Mouse (Mus musculus): ENCODE measurements around the gene Armc7.
"Not testable (repeated sequence)": the region's sequence is repeated elsewhere in the genome, so short reads cannot be mapped to it uniquely, and the experiment has no call there.

Armc7 gene

DNA sequence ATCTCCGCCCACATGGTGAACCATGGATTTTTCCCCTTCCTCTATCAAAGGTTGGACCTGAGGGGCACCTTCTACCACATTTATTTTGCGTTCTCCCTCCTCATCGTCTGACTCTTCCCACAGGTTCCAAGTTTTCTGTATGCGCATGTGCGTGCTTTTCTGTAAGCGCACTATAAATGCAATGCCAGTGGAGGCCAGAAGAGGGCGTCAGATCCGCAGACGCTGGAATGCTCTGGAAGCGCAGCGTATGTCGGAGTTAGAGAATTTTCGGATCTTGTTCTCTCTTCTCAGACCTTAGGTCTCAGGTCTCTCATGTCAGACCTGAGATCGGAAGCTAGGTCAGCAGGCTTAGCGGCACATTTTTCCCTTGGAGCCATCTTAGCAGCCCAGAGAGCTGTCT, 19.8 kb upstream of the Armc7 start:
- DNase-seq (ENCODE audit: low read depth, low spot score) = no peak

DNA sequence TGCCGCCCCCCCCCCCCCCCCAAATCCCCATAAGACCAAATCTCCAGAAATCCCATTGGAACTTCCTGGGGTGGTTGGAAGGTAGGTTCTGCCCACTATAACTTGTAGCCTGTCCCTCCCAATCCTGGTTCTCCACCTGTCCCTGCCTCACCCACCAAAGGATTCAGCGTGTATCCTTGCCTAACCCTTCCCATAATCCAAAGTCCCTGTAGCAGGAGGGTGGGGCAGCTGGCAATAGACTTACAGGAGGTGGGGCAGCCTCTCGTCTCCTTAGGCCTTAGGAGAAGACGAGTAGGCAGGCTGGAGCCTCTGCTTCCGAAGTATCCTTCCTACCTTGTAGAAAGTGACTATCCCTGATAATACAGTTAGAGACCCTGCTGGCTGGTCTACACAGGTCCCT, 19.3 kb upstream of the Armc7 start:
- DNase-seq (ENCODE audit: low read depth, low spot score) = no peak

DNA sequence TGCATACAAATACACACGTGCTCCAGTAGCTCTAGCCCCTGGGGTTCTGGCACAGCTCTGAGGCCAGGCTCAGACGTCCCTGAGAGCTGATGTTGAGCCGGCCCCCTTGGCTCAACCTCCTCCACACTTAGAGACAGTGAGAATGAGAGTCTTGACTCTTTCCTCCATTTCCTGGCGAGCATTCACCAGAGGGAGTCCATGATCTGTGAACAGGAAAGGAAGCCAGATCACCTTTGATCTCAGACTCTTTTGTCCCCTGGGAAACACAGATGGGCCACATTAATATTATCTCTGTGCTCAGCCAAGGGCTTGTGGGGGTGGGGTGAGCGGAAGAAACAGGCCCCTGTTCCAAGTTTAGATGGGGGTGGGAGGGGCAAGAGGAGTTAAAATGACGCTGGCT, 18.1 kb upstream of the Armc7 start:
- no peak for DNase-seq (ENCODE audit: low read depth, low spot score)

DNA sequence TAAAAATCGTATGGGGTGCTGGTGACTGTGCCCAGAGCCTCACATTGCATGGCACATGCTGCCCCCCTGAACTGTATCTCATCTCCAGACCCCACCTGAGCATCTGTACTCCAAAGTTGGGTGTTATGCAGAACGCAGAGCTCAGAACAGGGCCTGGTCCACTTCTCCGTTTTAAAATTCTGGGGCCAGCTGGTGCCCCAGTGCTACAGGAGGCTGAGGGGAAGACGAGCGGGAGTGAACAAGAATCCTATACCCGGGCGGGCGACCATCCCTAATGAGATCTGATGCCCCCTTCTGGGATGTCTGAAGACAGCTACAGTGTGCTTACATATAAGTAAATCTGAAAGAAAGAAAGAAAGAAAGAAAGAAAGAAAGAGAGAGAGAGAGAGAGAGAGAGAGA, 14.5 kb upstream of the Armc7 start:
- no peak for DNase-seq (ENCODE audit: low read depth, low spot score)

DNA sequence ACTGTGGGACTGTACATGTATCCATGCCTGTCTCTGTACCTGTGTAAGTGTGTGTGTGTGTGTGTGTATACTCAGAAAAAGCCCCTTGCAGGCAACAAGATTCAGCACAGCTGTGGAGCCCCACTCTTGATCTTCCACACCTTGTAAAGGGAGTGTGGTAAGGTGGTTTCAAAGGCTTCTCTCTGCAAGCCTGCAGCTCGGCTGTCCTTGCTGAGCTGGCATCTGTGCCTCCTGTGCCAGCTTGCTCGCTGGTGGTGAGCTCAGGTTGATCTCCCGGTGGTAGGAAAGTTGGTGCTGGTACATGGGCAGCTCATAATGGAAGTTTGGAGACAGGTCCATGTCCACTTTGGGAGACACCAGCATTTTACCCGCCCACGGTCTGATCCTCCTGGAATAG, 13.6 kb upstream of the Armc7 start:
- DNase-seq (ENCODE audit: low read depth, low spot score) = no peak

GRCm38 (mm10) chr11:115462243-115462891, 13.1 kb upstream of the Armc7 start, which contains the start of gene Slc16a5:
Gene Slc16a5 (plus strand): TSS chr11:115462474.
- no peak for DNase-seq (ENCODE audit: low read depth, low spot score)

DNA sequence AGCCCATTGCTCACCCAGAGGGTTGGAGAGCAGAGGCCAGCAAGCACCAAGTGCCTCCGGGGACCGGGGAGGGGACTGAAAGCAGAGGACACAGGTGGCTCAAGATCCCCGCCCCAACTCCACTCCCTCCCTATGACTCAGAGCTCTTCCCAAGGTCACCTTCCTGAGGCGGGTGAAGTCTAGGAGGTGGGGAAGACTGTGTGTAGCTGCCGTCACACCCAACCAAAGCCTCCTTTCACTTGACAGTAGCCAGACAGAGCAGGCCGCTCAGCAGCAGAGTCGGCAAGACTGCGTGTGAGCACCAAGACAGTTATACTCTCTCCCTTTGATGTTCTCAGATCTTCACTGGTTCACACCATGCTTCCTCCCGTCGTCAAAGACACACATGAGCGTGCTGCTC, 12.1 kb upstream of the Armc7 start:
- DNase-seq (ENCODE audit: low read depth, low spot score) = no peak

GRCm38 (mm10) chr11:115464851-115465250, 10.6 kb upstream of the Armc7 start:
- no peak for DNase-seq (ENCODE audit: low read depth, low spot score)

GRCm38 (mm10) chr11:115467217-115467618, 8.2 kb upstream of the Armc7 start:
- DNase-seq (ENCODE audit: low read depth, low spot score) = no peak

DNA sequence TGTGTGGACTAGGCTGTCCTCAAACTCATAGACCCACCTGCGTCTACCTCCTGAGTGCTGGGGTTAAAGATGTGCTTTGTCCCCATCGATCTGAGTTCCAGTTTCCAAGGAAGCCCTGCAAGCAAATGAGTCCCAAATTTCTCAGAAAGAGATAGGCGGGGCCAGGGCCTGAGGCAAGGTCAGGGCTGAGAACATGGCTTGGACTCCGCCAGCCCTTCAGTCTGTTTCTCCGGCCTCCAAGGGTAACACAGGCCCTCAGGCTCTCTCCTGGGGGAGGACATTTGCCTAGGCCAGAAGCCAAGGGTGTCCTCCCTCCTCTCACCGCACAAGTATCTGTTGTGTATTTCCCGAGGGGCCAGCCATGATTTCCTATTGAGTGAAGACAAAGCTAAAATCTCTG, 3.3 kb upstream of the Armc7 start:
- DNase-seq (ENCODE audit: low read depth, low spot score) = peak; percentile 36

DNA sequence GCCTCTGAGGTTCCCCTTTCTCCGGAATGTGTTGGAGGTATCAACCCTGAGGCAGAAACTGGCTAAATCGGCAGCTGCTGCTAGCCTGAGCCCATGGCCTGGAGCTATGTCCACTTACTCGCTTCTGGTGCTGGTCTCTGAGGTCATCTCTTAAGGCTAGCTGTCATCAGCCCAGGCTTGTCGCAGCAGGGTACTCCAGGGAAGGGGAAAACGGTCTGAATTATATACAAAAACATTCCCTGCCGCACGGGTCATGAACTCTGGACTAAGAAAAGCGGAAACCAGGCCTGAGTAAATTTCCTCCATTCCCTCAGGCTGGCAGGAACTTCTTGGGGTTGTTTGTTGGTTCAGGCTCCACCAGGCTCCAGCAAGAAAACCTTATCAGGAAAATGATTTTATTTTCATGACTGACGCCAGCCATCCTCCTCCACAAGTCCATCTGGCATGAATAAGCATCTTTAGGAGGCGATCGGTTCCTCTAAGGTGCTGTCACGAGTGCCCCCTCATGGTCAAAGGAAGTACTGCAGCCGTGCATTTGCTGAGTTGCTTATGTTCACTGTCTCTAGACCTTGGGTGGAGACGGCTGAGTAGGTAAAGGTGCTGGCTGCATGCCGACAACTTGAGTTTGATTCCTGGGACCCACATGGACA, 1.7 kb upstream of the Armc7 start:
- peak; percentile 91 for DNase-seq (ENCODE audit: low read depth, low spot score)

DNA sequence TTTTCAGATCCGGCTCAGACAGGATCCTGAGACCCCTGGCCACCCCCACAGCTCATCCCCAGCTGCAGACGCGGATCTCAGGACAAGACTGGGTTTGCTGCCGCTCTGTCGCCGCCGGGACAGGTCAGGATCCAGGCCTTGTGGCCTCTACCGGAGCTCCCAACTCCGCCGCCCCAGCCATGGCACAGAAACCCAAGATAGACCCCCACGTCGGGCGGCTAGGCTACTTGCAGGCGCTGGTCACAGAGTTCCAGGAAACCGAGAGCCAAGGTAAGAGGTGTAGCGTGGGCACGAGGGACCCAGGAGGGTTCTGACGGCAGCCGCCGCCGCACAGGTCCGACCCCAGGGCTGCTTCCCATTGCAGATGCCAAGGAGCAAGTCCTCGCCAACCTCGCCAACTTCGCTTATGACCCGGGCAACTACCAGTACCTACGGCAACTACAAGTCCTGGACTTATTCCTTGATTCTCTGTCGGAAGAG, 331 bp downstream of the Armc7 start:
- DNase-seq (ENCODE audit: low read depth, low spot score) = no peak

DNA sequence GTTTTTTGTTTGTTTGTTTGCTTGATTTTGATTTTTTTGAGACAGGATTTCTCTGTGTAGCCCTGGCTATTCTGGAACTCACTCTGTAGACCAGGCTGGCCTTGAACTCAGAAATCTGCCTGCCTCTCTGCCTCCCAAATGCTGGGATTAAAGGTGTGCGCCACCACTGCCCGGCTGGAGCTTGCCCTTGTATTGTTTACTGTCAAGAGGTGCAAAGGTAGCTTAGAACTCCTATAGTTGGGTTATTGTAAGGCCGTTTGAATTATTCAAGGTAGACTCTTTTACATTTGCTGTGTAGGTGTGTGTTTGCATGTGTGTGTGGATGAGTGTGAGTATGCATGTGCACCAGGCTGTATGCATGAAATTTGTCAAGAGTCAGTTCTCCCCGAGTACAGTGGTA, 1.2 kb downstream of the Armc7 start:
- not testable (repeated sequence) for DNase-seq (ENCODE audit: low read depth, low spot score)

DNA sequence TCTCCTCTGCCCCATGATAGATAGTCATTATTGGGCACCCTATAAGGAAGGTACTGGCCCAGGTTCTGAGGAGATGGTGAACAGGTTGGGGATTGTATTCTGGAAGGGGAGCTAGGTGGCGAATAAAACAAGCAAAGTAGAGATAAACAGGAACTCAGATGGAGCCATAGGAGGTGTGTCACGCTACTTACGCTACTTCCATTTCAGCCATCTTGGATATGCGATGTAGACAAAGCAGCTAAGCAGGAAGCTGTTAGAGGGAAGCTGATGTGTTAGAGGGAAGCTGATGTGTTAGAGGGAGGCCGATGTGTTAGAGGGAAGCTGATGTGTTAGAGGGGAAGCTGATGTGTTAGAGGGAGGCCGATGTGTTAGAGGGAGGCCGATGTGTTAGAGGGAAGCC, 1.9 kb downstream of the Armc7 start:
- not testable (repeated sequence) for DNase-seq (ENCODE audit: low read depth, low spot score)

DNA sequence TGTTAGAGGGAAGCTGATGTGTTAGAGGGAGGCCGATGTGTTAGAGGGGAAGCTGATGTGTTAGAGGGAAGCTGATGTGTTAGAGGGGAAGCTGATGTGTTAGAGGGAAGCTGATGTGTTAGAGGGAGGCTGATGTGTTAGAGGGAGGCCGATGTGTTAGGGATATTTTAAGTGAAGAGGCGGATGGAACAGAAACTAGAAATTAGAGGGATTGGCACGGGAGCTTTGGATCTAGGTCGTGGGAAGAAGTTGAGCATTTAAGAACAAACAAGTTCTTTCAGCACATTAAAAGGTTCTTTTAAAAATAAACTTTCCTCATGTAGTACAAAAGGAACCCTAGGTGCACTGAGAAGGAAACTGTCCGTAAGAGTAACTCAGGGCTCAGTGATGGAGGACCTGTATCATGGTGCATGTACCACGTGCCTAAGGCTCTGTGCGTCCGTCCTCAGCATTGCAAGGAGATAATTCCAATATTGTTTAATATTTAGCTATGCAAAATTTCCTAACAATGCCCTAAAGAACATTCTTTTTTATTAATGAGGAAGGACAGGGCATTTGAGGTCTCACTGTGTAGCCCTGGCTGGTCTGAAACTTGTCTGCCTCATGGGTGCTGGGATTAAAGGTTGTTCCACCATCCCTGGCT, 3.0 kb downstream of the Armc7 start:
- no peak for DNase-seq (ENCODE audit: low read depth, low spot score)

- no peak for DNase-seq (ENCODE audit: low read depth, low spot score)
Observed at GRCm38 (mm10) chr11:115481553-115482259, 6.2 kb downstream of the Armc7 start.

DNA sequence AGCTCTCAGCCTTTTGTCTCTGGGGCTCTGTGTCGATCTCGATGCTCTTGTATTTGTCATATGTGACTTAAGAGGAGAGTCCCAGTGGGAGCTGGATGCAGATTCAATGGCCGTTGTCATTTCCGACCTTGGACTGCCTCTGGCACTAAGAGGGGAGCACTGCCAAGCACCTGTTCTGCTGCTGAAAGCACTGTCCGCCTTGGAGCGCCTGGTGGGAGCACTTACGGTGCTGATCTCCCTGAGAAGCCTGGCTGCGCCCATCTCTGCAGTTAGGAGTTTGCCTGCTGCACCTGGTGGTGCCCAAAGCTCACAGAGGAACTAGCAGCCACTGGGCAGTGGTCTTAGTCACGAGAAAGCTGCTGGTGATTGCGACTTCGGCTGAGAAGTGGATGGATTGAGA, 7.8 kb downstream of the Armc7 start:
- DNase-seq (ENCODE audit: low read depth, low spot score) = peak; percentile 40

GRCm38 (mm10) chr11:115483726-115484125, 8.3 kb downstream of the Armc7 start:
- DNase-seq (ENCODE audit: low read depth, low spot score) = peak; percentile 62

DNA sequence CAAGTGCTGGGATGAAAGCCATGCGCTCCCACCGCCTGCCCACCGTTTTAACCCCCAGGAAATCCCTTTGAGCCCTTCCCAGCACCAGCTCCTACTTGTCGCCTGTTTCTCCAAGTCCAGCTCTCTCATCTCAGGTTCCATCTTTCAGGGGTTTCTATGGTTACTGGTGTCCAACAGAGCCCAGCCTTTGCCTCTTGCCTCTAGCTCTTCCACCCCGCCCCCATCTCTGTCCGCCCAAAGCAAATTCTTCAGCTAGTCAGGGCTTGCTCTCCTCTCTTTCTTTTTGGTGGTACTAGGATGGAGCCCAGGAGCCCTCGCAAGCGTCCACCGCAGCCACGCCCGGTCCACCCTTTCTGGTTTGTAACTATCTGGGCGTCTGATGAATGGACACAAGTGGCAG, 9.7 kb downstream of the Armc7 start:
- DNase-seq (ENCODE audit: low read depth, low spot score) = no peak

- DNase-seq (ENCODE audit: low read depth, low spot score) = no peak
Observed at GRCm38 (mm10) chr11:115488551-115489104, 13.2 kb downstream of the Armc7 start.

GRCm38 (mm10) chr11:115490441-115491355, 15.2 kb downstream of the Armc7 start:
- no peak for DNase-seq (ENCODE audit: low read depth, low spot score)
